Mouse (Mus musculus) urinary bladder, postnatal 4 days (tissue): ENCODE results near the gene Psmb7.

Source experiments
- DNase-seq, 2 experiments: peaks; one replicate each; pipeline ENCODE4 v3.0.0; 2021 to 2022; ENCODE audit warnings: low spot score in 2 of 2

Gene Psmb7

DNA sequence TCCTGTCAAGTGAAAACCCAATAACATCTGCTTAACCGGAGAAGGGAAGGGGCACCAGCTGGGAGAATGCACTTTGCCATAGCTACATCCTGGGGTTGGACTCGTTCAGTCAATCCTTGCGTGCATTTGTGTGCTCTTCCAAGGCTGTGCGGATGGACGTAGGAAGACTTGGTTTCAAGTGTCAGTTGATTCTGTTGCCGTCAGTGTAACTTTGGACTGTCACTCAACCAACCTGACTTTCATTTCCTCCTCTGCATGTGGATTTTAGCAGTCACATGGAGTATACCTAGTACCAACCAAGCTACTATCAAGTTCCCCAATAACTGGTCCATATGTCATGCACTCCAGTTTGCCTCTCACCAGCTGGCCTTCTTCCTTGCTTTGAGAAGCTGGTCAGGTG lies 98.9 kb downstream of the Psmb7 start:
- DNase-seq, result no peak

DNA sequence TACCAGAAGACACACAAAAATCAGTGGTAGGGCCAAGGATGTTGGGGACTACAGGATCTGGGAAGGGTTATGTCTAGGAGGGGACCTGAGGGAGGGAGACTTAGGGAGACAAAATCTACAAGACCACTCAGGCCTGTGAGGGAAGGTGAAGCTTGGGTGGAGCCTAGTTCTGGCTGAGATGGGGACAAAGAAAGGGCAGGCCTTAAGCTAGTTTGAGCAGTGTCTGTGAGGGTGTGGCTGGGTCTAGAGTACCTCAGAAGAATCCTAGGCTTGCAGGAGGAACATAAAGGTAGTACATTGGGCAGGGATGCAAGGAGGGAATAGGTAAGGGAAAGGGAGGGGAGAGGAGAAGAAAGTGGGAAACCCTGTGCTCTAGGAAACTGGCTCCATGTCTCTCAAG lies 99.5 kb downstream of the Psmb7 start:
- DNase-seq, result no peak

GRCm38 (mm10) chr2:38543158-38543557 lies 100.7 kb downstream of the Psmb7 start:
- DNase-seq, result no peak

DNA sequence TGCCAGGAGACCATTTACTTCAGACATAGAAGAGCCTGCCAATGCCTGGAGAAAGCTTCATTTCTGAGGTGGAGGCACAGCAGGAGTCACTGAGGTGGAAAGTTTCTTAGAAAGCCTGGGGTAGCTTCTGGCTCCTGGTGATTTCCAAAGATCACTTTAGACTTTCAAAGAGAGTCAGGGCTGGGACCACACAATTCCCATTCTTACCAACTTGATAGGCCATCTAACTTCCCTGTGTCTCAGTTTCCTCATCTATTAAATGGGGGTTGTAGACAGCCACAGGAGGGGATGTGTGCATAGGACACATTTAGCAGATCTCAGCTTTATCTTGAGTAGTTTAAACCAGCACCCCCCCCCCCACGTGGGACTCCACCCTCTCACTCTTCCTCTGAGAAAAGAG lies 101.5 kb downstream of the Psmb7 start:
- DNase-seq, result no peak

GRCm38 (mm10) chr2:38541570-38541969 lies 102.3 kb downstream of the Psmb7 start:
- no peak for DNase-seq

GRCm38 (mm10) chr2:38541101-38541500 lies 102.8 kb downstream of the Psmb7 start:
- DNase-seq, result no peak

DNA sequence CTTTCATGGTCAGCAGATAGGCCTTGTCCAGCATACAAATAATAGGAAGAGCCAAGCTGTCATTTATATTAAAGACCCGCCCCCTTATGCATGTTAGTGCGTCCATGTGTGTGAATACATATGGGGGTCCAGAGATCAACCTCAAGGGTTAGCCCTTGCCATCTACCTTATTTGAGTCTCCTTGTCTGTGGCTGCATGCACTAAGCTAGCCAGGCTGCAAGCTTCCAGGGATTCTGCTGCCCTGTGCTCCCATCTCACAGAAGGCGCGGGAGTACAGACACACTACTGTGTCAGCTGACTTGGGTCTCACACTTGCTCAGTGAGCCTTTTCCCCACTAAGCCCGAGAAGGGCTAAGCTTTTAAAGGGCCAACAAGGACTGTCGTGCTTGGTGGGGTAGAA lies 103.2 kb downstream of the Psmb7 start:
- DNase-seq, result no peak

GRCm38 (mm10) chr2:38539677-38540076 lies 104.2 kb downstream of the Psmb7 start:
- no peak for DNase-seq
